Mouse (Mus musculus) adrenal gland, adult (tissue): ENCODE results near the gene Ccdc175.

Experiments used
- DNase-seq, 2 experiments: peaks; one replicate each; pipeline ENCODE4 v3.0.0; 2022 to 2023; ENCODE audit warnings: low spot score in 1 of 2; ENCODE audit not compliant: inconsistent age in 2 of 2

Gene Ccdc175

GRCm38 (mm10) chr12:72184929-72185328 lies at the start of gene Ccdc175:
Gene Ccdc175, minus strand, starts transcription at chr12:72185029.
- DNase-seq, result no peak

GRCm38 (mm10) chr12:72234151-72234550 lies 49.3 kb upstream of the Ccdc175 start:
- no peak for DNase-seq

- DNase-seq, result no peak
These were observed 48.3 kb upstream of the Ccdc175 start for GRCm38 (mm10) chr12:72232826-72233790.

GRCm38 (mm10) chr12:72232176-72232575 lies 47.3 kb upstream of the Ccdc175 start:
- DNase-seq, result no peak

GRCm38 (mm10) chr12:72229451-72230196 lies 44.8 kb upstream of the Ccdc175 start:
- DNase-seq, result no peak

GRCm38 (mm10) chr12:72227731-72228130 lies 42.9 kb upstream of the Ccdc175 start:
- no peak for DNase-seq

GRCm38 (mm10) chr12:72225371-72225770 lies 40.5 kb upstream of the Ccdc175 start:
- DNase-seq, result no peak

GRCm38 (mm10) chr12:72223557-72224102 lies 38.8 kb upstream of the Ccdc175 start:
- no peak for DNase-seq

- DNase-seq, result no peak
These were observed 28.7 kb upstream of the Ccdc175 start for GRCm38 (mm10) chr12:72213554-72213953.

- no peak for DNase-seq
These were observed 16.0 kb upstream of the Ccdc175 start for GRCm38 (mm10) chr12:72200828-72201227.

- peak in 1 of 2 experiments; percentile 21 for DNase-seq
These were observed 13.2 kb upstream of the Ccdc175 start for GRCm38 (mm10) chr12:72197925-72198486.

- DNase-seq, result no peak
These were observed 12.6 kb upstream of the Ccdc175 start for GRCm38 (mm10) chr12:72197434-72197833.

GRCm38 (mm10) chr12:72179561-72179960 lies 5.3 kb downstream of the Ccdc175 start:
- DNase-seq, result no peak

GRCm38 (mm10) chr12:72178322-72178721 lies 6.5 kb downstream of the Ccdc175 start:
- DNase-seq, result no peak

- no peak for DNase-seq
These were observed 26.4 kb downstream of the Ccdc175 start for GRCm38 (mm10) chr12:72158421-72158820.

- no peak for DNase-seq
These were observed 34.0 kb downstream of the Ccdc175 start for GRCm38 (mm10) chr12:72150786-72151185.

GRCm38 (mm10) chr12:72129203-72129602 lies 55.6 kb downstream of the Ccdc175 start:
- DNase-seq, result no peak

- DNase-seq, result no peak
These were observed 69.0 kb downstream of the Ccdc175 start for GRCm38 (mm10) chr12:72115686-72116345.

- peak in 1 of 2 experiments; percentile 49 for DNase-seq
These were observed 69.7 kb downstream of the Ccdc175 start for GRCm38 (mm10) chr12:72115126-72115525.

- DNase-seq, result peak; percentile 54 to 89
These were observed 80.1 kb downstream of the Ccdc175 start for GRCm38 (mm10) chr12:72104525-72105281.
